Mouse (Mus musculus): ENCODE measurements around the gene Rplp1.

DNA sequence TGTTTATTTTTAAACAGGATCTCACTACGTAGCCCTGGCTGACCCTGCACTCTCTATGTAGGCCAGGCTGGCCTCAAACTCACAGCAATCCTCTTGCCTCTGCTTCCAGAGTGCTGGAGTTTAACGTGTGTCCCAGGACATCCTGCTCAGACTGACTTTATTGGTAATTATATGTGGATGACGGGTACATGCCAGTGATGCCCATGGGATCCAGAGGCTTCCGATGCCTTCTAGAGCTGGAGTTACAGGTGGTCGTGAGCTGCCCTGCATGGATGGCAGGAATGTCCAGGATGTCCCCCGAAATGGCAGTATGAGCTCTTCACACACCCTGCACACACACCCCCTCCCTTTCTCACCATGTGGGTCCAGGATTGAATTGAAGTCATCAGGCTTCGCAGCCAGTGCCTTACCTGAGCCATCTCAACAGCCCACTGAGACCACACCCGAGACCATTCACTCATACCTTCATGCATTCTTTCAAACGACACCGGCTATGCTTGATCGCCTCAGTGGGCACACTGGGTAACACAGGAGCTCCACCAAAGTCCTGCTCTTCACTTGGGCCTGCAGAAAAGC is 5.4 kb downstream of the Rplp1 start:
- TF ChIP-seq CTCF (IDR thresholded peaks at IDR 0.05; ENCODE audit: low read depth) (no peak), EP300 (IDR thresholded peaks at IDR 0.05; ENCODE audit: low read depth) (no peak)

All from heart, postnatal 0 days (tissue).